Mouse (Mus musculus): ENCODE data around the gene Etl4. TPM values are rescaled to one million over a fixed set of nuclear protein-coding genes. Genes with fewer than 3 reads are reported as not detected.

The Etl4 gene
- polyA plus RNA-seq, 1 experiment, result 154 TPM

DNA sequence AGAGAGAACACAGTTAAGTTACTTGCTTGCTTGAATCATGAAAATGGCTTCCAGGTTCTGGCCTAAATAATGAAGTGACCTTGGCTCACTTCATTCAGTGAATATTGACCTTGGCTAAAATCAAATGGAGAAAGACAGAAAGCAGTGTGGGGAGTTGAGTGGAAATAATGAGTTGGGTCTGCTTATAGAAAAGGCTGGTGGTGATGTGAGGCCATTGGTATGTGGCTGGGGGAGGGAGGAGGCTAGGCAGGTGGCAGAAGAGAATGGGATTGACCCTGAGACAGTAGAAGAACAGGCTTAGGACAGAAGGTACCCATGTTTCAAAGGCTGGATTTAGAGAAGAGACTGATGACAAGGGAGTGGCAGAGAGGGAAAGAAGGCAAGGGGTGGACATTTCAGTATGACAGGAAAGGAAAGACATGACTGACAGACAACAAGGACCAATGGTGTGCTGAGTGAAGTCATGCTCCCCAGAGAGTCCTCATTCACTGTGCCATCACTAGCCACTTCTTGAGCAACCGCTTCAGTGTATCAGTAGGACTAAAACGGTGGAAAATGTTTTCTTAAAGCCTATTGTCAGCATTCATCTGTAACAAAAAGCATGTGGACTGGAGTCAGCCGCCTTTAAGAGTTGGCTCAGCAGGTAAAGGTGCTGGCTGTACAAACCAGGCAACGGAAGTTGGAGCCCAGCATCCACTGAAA is 854.1 kb downstream of the Etl4 start:
- Histone ChIP-seq H3K4me3 (ENCODE audit: low read depth, low read length) (no peak overlapping the region), H3K36me3 (ENCODE audit: control insufficient read depth, insufficient read depth, low read length, poor library complexity, severe bottlenecking) (peaks cover 30% of the 10 kb centered on the region), H3K27ac (ENCODE audit: insufficient read depth, low read length) (no peak overlapping the region), H3K9ac (ENCODE audit: low read depth, poor library complexity, severe bottlenecking) (no peak overlapping the region), H3K9me3 (replicated peaks; ENCODE audit: control insufficient read depth, insufficient read depth, low read length, poor library complexity, severe bottlenecking) (no peaks in the 10 kb centered on the region), H3K27me3 (ENCODE audit: control insufficient read depth, insufficient read depth, low read length, poor library complexity, severe bottlenecking) (no peaks in the 10 kb centered on the region), H3K4me1 (ENCODE audit: control insufficient read depth, insufficient read depth, low read length) (peaks cover 4% of the 10 kb centered on the region)
- no peak for TF ChIP-seq CTCF (IDR thresholded peaks at IDR 0.05; ENCODE audit: low read depth, low read length)
- TF ChIP-seq POLR2A (IDR thresholded peaks at IDR 0.05; ENCODE audit: insufficient read depth, low read length), result no peak
- no peak for TF ChIP-seq EP300 (IDR thresholded peaks at IDR 0.05; ENCODE audit: insufficient read depth, low read depth, low read length)

DNA sequence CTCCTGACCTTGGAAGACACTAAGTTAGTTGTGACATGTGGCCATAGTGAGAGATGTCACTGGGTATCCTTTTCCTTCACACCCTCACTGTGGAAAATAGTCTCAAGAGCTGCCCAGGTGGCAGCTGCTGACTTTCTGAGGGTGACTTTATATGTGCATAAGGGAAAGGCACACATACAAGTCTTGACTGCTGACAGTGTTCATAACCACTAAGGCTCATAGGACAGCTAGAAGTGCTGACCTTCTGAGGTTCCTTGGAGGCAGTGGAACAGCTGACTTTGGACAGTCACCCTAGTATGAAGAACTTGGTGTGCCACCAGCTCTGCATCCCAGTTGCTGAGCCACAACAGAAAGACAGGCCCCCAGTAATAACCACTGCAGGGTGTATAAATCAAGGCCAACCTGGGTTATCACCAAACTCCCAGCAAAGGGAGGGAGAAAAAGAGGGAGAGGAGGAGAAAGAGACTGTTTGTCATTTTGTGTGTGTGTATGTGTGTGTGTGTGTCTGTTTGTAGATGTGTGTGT is 855.0 kb downstream of the Etl4 start:
- Histone ChIP-seq H3K27ac (ENCODE audit: insufficient read depth, low read length) (no peak overlapping the region), H3K9me3 (replicated peaks; ENCODE audit: control insufficient read depth, insufficient read depth, low read length, poor library complexity, severe bottlenecking) (no peaks in the 10 kb centered on the region; the same call in 1 of the 2 replicates), H3K36me3 (ENCODE audit: control insufficient read depth, insufficient read depth, low read length, poor library complexity, severe bottlenecking) (peaks cover 36% of the 10 kb centered on the region), H3K27me3 (ENCODE audit: control insufficient read depth, insufficient read depth, low read length, poor library complexity, severe bottlenecking) (no peaks in the 10 kb centered on the region), H3K4me3 (ENCODE audit: low read depth, low read length) (no peak overlapping the region), H3K4me1 (ENCODE audit: control insufficient read depth, insufficient read depth, low read length) (peaks cover 4% of the 10 kb centered on the region), H3K9ac (ENCODE audit: low read depth, poor library complexity, severe bottlenecking) (no peak overlapping the region)
- TF ChIP-seq POLR2A (IDR thresholded peaks at IDR 0.05; ENCODE audit: insufficient read depth, low read length), result no peak
- TF ChIP-seq CTCF (IDR thresholded peaks at IDR 0.05; ENCODE audit: low read depth, low read length), result no peak
- no peak for TF ChIP-seq EP300 (IDR thresholded peaks at IDR 0.05; ENCODE audit: insufficient read depth, low read depth, low read length)

DNA sequence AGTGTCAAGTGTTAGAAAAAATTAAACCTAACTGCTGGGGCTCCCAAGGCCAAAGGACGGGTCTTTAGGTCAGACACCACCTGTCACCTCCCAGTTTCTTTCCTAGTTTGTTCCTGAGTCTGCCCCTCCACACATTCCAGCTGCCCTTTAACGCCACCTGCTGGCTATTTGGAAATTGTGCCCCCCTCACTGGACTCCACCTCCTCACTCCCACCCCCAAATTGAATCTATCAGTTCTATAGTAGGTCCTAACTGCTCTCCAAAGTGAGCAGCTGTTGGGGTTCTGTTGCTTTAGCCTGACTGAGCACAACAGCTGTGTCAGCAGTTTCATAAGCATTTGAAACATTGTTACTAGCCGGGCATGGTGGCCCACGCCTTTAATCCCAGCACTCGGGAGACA is 859.1 kb downstream of the Etl4 start:
- Histone ChIP-seq H3K9ac (ENCODE audit: low read depth, poor library complexity, severe bottlenecking) (no peak overlapping the region), H3K9me3 (replicated peaks; ENCODE audit: control insufficient read depth, insufficient read depth, low read length, poor library complexity, severe bottlenecking) (no peaks in the 10 kb centered on the region; the same call in 1 of the 2 replicates), H3K4me3 (ENCODE audit: low read depth, low read length) (no peak overlapping the region), H3K27ac (ENCODE audit: insufficient read depth, low read length) (peak overlapping the region; percentile 78; the same call in 1 of the 2 replicates), H3K27me3 (ENCODE audit: control insufficient read depth, insufficient read depth, low read length, poor library complexity, severe bottlenecking) (no peaks in the 10 kb centered on the region), H3K36me3 (ENCODE audit: control insufficient read depth, insufficient read depth, low read length, poor library complexity, severe bottlenecking) (peaks cover 43% of the 10 kb centered on the region), H3K4me1 (ENCODE audit: control insufficient read depth, insufficient read depth, low read length) (peaks cover 4% of the 10 kb centered on the region)
- TF ChIP-seq EP300 (IDR thresholded peaks at IDR 0.05; ENCODE audit: insufficient read depth, low read depth, low read length), result 0 out of 2 replicates have a peak, but pooled peaks have one; percentile 54
- TF ChIP-seq POLR2A (IDR thresholded peaks at IDR 0.05; ENCODE audit: insufficient read depth, low read length), result no peak
- TF ChIP-seq CTCF (IDR thresholded peaks at IDR 0.05; ENCODE audit: low read depth, low read length), result peak; percentile 75

DNA sequence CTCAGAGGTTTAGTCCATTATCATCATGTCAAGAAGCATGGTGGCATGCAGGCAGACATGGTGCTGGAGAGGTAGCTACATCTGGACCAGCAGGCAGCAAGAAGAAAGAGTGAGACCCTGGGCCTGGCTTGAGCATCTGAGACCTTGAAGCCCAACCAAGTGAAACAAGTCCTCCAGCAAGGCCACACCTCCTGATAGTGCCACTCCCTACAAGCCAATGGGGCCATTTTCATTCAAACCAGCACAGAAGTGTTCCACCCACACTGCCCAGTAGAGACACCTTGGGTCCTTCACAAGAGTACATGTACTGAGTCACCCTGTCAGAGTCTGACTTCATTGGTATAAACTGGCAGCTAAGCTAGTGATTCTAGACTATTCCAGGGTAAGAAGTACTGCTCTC is 860.6 kb downstream of the Etl4 start:
- TF ChIP-seq CTCF (IDR thresholded peaks at IDR 0.05; ENCODE audit: low read depth, low read length) (no peak), EP300 (IDR thresholded peaks at IDR 0.05; ENCODE audit: insufficient read depth, low read depth, low read length) (0 out of 2 replicates have a peak, but pooled peaks have one; percentile 26), POLR2A (IDR thresholded peaks at IDR 0.05; ENCODE audit: insufficient read depth, low read length) (no peak)
- Histone ChIP-seq H3K9me3 (replicated peaks; ENCODE audit: control insufficient read depth, insufficient read depth, low read length, poor library complexity, severe bottlenecking) (no peaks in the 10 kb centered on the region; the same call in 1 of the 2 replicates), H3K4me3 (ENCODE audit: low read depth, low read length) (no peak overlapping the region), H3K36me3 (ENCODE audit: control insufficient read depth, insufficient read depth, low read length, poor library complexity, severe bottlenecking) (peaks cover 39% of the 10 kb centered on the region), H3K9ac (ENCODE audit: low read depth, poor library complexity, severe bottlenecking) (no peak overlapping the region), H3K27ac (ENCODE audit: insufficient read depth, low read length) (no peak overlapping the region), H3K4me1 (ENCODE audit: control insufficient read depth, insufficient read depth, low read length) (peaks cover 4% of the 10 kb centered on the region), H3K27me3 (ENCODE audit: control insufficient read depth, insufficient read depth, low read length, poor library complexity, severe bottlenecking) (no peaks in the 10 kb centered on the region)

DNA sequence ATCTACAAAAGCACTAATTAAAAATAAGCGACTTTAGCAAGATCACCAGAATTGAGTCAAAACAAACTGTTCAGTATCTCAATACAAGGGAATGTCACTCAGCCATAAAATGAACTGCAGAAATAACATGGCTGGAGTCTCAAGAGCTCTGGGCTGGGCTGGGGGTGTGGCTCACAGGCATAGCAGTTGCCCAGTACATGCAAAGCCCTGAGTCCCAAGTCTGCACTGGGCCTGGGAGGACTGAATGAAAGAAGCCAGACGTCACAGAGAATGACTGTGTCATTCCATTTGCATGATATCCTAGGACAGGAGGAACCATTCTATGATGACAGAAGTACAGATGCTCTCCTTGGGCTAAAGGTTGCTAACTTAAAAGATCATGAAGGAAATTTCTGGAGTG is 864.9 kb downstream of the Etl4 start:
- TF ChIP-seq CTCF (IDR thresholded peaks at IDR 0.05; ENCODE audit: low read depth, low read length) (no peak), POLR2A (IDR thresholded peaks at IDR 0.05; ENCODE audit: insufficient read depth, low read length) (no peak), EP300 (IDR thresholded peaks at IDR 0.05; ENCODE audit: insufficient read depth, low read depth, low read length) (no peak)
- Histone ChIP-seq H3K27me3 (ENCODE audit: control insufficient read depth, insufficient read depth, low read length, poor library complexity, severe bottlenecking) (no peaks in the 10 kb centered on the region), H3K4me3 (ENCODE audit: low read depth, low read length) (no peak overlapping the region), H3K9me3 (replicated peaks; ENCODE audit: control insufficient read depth, insufficient read depth, low read length, poor library complexity, severe bottlenecking) (no peaks in the 10 kb centered on the region; the same call in 1 of the 2 replicates), H3K27ac (ENCODE audit: insufficient read depth, low read length) (no peak overlapping the region), H3K9ac (ENCODE audit: low read depth, poor library complexity, severe bottlenecking) (no peak overlapping the region), H3K36me3 (ENCODE audit: control insufficient read depth, insufficient read depth, low read length, poor library complexity, severe bottlenecking) (peaks cover 39% of the 10 kb centered on the region), H3K4me1 (ENCODE audit: control insufficient read depth, insufficient read depth, low read length) (peaks cover 1% of the 10 kb centered on the region)

DNA sequence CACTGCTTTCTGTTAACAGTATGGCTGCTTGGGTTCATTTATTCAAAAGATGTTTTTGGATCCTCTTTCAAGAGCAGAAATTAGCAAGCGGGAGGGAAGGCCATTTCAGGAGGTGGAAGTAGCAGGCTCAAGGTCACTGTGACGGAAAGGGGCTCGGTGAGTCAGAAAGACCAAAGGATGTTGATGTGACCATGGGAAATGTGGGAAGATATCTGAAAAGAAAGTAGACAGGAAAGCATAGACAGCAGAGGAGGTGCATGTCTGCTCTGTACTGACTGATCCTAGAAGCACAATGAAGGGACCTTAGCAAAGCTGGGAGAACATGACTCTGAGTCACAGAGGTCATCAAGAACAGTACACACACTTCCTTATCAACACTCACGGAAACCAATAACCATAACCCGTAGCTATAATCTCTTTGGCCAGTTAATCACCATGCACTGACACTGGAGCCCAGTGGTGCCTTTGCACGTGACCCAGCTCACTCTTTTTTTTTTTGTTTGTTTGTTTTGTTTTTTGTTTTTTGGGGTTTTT is 866.7 kb downstream of the Etl4 start:
- no peak overlapping the region for H3K4me3 ChIP-seq (ENCODE audit: low read depth, low read length)
- 0 out of 2 replicates have a peak overlapping the region, but pooled peaks have one; percentile 30 for H3K27ac ChIP-seq (ENCODE audit: insufficient read depth, low read length)
- H3K36me3 ChIP-seq (ENCODE audit: control insufficient read depth, insufficient read depth, low read length, poor library complexity, severe bottlenecking), result peaks cover 46% of the 10 kb centered on the region
- TF ChIP-seq CTCF (IDR thresholded peaks at IDR 0.05; ENCODE audit: low read depth, low read length) (no peak), POLR2A (IDR thresholded peaks at IDR 0.05; ENCODE audit: insufficient read depth, low read length) (no peak), EP300 (IDR thresholded peaks at IDR 0.05; ENCODE audit: insufficient read depth, low read depth, low read length) (no peak)
- no peaks in the 10 kb centered on the region for H3K9me3 ChIP-seq (replicated peaks; ENCODE audit: control insufficient read depth, insufficient read depth, low read length, poor library complexity, severe bottlenecking)
- no peak overlapping the region for H3K9ac ChIP-seq (ENCODE audit: low read depth, poor library complexity, severe bottlenecking)
- H3K4me1 ChIP-seq (ENCODE audit: control insufficient read depth, insufficient read depth, low read length), result peaks cover 2% of the 10 kb centered on the region
- no peaks in the 10 kb centered on the region for H3K27me3 ChIP-seq (ENCODE audit: control insufficient read depth, insufficient read depth, low read length, poor library complexity, severe bottlenecking)
